8 mouse cellular contexts compared by ENCODE assay signal in the genomic region with DNA sequence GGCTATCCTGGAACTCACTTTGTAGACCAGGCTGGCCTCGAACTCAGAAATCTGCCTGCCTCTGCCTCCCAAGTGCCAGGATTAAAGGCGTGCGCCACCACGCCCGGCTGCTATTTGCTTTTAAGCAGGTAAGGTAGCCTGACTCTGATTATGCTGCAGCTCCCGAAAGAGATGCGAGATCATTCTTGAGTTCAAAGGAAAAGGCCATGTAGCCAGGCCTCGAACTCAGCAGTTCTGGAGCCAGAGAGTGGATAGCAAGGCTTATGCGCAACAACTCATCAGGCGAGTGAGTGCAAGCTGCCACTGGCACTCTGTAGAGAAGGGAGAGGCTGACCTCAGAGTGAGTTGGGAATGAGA. TPM values are rescaled to one million over a fixed set of nuclear protein-coding genes. Genes with fewer than 3 reads are reported as not detected.
A peak's percentile ranks its signal among the peaks of the same experiment; 100 is the strongest.
DNase-seq lines count a peak whose midpoint lies in the region; ATAC-seq and TF ChIP-seq lines count a peak whose summit lies in the region.

No protein-coding gene starts in this region.

- TF ChIP-seq CTCF in E14TG2a.4 (conservative IDR thresholded peaks at IDR 0.05; ENCODE audit: low read length), result no peak

- no peaks in the 10 kb centered on the region for H3K9me3 ChIP-seq in heart, embryonic 11.5 days (replicated peaks; ENCODE audit: control insufficient read depth, low read length)
- H3K9me3 ChIP-seq in E14TG2a.4 (ENCODE audit: low read length), result peaks cover 6% of the 10 kb centered on the region
- no peaks in the 10 kb centered on the region for H3K9me3 ChIP-seq in forebrain, embryonic 14.5 days (replicated peaks; ENCODE audit: control insufficient read depth, low read length)
- no peaks in the 10 kb centered on the region for H3K9me3 ChIP-seq in liver, embryonic 16.5 days (replicated peaks; ENCODE audit: control insufficient read depth, low read length)

- WGBS in heart, embryonic 11.5 days (ENCODE audit: insufficient replicate concordance), result 80% methylated on average over 10 of the region's 10 CpGs
- WGBS in forebrain, embryonic 14.5 days, result 80% methylated on average over 10 of the region's 10 CpGs
- 87% methylated on average over 10 of the region's 10 CpGs for WGBS in liver, embryonic 16.5 days (ENCODE audit: insufficient replicate concordance)

- no peak for ATAC-seq in heart, embryonic 11.5 days (replicated peaks; ENCODE audit: insufficient number of reproducible peaks, low FRiP score, low TSS enrichment)
- no peak for ATAC-seq in forebrain, embryonic 14.5 days
- ATAC-seq in liver, embryonic 16.5 days (ENCODE audit: low read depth), result no peak

- H3K27ac ChIP-seq in heart, embryonic 11.5 days (ENCODE audit: low read depth, low read length), result peak overlapping the region; percentile 88
- H3K27ac ChIP-seq in forebrain, embryonic 14.5 days (ENCODE audit: low read depth, low read length), result peak overlapping the region; percentile 94
- H3K27ac ChIP-seq in liver, embryonic 16.5 days (ENCODE audit: low read length), result peak overlapping the region; percentile 93

- peak overlapping the region; percentile 76 for H3K4me2 ChIP-seq in heart, embryonic 11.5 days
- H3K4me2 ChIP-seq in forebrain, embryonic 14.5 days (ENCODE audit: low read length), result peak overlapping the region; percentile 71
- H3K4me2 ChIP-seq in liver, embryonic 16.5 days (ENCODE audit: low read depth, low read length), result peak overlapping the region; percentile 80

- H3K4me3 ChIP-seq in heart, embryonic 11.5 days (ENCODE audit: low read depth, low read length), result peak overlapping the region; percentile 69
- H3K4me3 ChIP-seq in E14TG2a.4 (replicated peaks; ENCODE audit: low read length), result peak overlapping the region; percentile 88
- peak overlapping the region; percentile 61 for H3K4me3 ChIP-seq in forebrain, embryonic 14.5 days (ENCODE audit: low read depth, low read length)
- peak overlapping the region; percentile 77 for H3K4me3 ChIP-seq in liver, embryonic 16.5 days (ENCODE audit: low read depth, low read length)

- no peak overlapping the region for H3K9ac ChIP-seq in heart, embryonic 11.5 days (ENCODE audit: low read depth, low read length)
- peak overlapping the region; percentile 81 for H3K9ac ChIP-seq in forebrain, embryonic 14.5 days (ENCODE audit: low read length)
- H3K9ac ChIP-seq in liver, embryonic 16.5 days (ENCODE audit: low read depth, low read length), result peak overlapping the region; percentile 84

- 0 out of 2 replicates have a peak, but pooled peaks cover 2% of the 10 kb centered on the region for H3K36me3 ChIP-seq in heart, embryonic 11.5 days (ENCODE audit: control insufficient read depth, insufficient read depth, low read length)
- peaks cover 13% of the 10 kb centered on the region for H3K36me3 ChIP-seq in E14TG2a.4 (ENCODE audit: insufficient read depth, low read length)
- H3K36me3 ChIP-seq in forebrain, embryonic 14.5 days (ENCODE audit: control insufficient read depth, insufficient read depth, low read length), result peaks cover 7% of the 10 kb centered on the region; the same call in 1 of the 2 replicates
- no peaks in the 10 kb centered on the region for H3K36me3 ChIP-seq in liver, embryonic 16.5 days (ENCODE audit: control insufficient read depth, insufficient read depth)

- peaks cover 13% of the 10 kb centered on the region for H3K27me3 ChIP-seq in heart, embryonic 11.5 days (ENCODE audit: control insufficient read depth, insufficient read depth, low read length)
- peaks cover 23% of the 10 kb centered on the region for H3K27me3 ChIP-seq in E14TG2a.4 (ENCODE audit: insufficient read depth, low read length)
- no peaks in the 10 kb centered on the region for H3K27me3 ChIP-seq in forebrain, embryonic 14.5 days (replicated peaks; ENCODE audit: control insufficient read depth, insufficient read depth, low read length)
- H3K27me3 ChIP-seq in liver, embryonic 16.5 days (ENCODE audit: control insufficient read depth, insufficient read depth, low read depth, low read length), result peaks cover 26% of the 10 kb centered on the region

- peaks cover 44% of the 10 kb centered on the region for H3K4me1 ChIP-seq in heart, embryonic 11.5 days (ENCODE audit: control insufficient read depth, insufficient read depth, low read length)
- peaks cover 74% of the 10 kb centered on the region for H3K4me1 ChIP-seq in E14TG2a.4 (replicated peaks; ENCODE audit: low read depth, low read length)
- peaks cover 28% of the 10 kb centered on the region for H3K4me1 ChIP-seq in forebrain, embryonic 14.5 days (ENCODE audit: control insufficient read depth, insufficient read depth, low read length)
- H3K4me1 ChIP-seq in liver, embryonic 16.5 days (ENCODE audit: control insufficient read depth, low read depth, low read length), result peaks cover 40% of the 10 kb centered on the region

- no peak for DNase-seq in heart, adult 8-10 months (ENCODE audit: low spot score)
- no peak for DNase-seq in forebrain, embryonic 14.5 days (ENCODE audit: low spot score)
- no peak for DNase-seq in layer of hippocampus, adult 11-12 months (ENCODE audit: low spot score)
- DNase-seq in right cerebral cortex, adult 18-20 months, result no peak
- DNase-seq in adrenal gland, postnatal 10 days, result no peak

RNA-seq across cellular contexts. Expression of gene Ccdc12, which starts 0.7 kb away (rescaled TPM):
- polyA plus RNA-seq in heart, embryonic 11.5 days (2014; fragmentation: Nextera tagmentation; extraction: Ambion mirVana), result 135 and 149 TPM in 2 replicates
- 10 to 100 TPM; 56.2 to 69.2 (median 65.3) TPM for total RNA-seq in heart, adult 8-10 months (2022)
- 119 and 120 TPM in 2 replicates for polyA plus RNA-seq in forebrain, embryonic 14.5 days (2014; fragmentation: Nextera tagmentation; extraction: Ambion mirVana)
- 59.5 and 60.5 TPM in 2 replicates for polyA plus RNA-seq in liver, embryonic 16.5 days (2015; fragmentation: Nextera tagmentation; extraction: Ambion mirVana)
- 10 to 100 TPM; 64.3 to 66.0 TPM for total RNA-seq in adrenal gland, postnatal 10 days (2021)

RNA-seq across cellular contexts. Expression of gene Nbeal2, which starts 1.7 kb away (rescaled TPM):
- 1.4 and 1.6 TPM in 2 replicates for polyA plus RNA-seq in heart, embryonic 11.5 days (2014; fragmentation: Nextera tagmentation; extraction: Ambion mirVana)
- total RNA-seq in heart, adult 8-10 months (2022), result 10 to 100 TPM in 1 of 4 experiments, 1 to 10 TPM in 3; 5.8 to 10.8 (median 8.5) TPM
- polyA plus RNA-seq in forebrain, embryonic 14.5 days (2014; fragmentation: Nextera tagmentation; extraction: Ambion mirVana), result 0.86 and 2.7 TPM in 2 replicates
- polyA plus RNA-seq in liver, embryonic 16.5 days (2015; fragmentation: Nextera tagmentation; extraction: Ambion mirVana), result 1.7 and 2.8 TPM in 2 replicates
- 10 to 100 TPM in 1 of 2 experiments, 1 to 10 TPM in 1; 8.2 to 12.0 TPM for total RNA-seq in adrenal gland, postnatal 10 days (2021)

RNA-seq across cellular contexts. Expression of gene Nradd, which starts 31.4 kb away (rescaled TPM):
- polyA plus RNA-seq in heart, embryonic 11.5 days (2014; fragmentation: Nextera tagmentation; extraction: Ambion mirVana), result 12.6 and 19.1 TPM in 2 replicates
- total RNA-seq in heart, adult 8-10 months (2022), result 1 to 10 TPM in 2 of 4 experiments, under 1 TPM in 2; 0.79 to 1.4 (median 0.97) TPM
- 25.3 and 26.8 TPM in 2 replicates for polyA plus RNA-seq in forebrain, embryonic 14.5 days (2014; fragmentation: Nextera tagmentation; extraction: Ambion mirVana)
- polyA plus RNA-seq in liver, embryonic 16.5 days (2015; fragmentation: Nextera tagmentation; extraction: Ambion mirVana), result 1.4 and 1.9 TPM in 2 replicates
- total RNA-seq in adrenal gland, postnatal 10 days (2021), result 1 to 10 TPM; 7.7 to 9.8 TPM
